Mouse (Mus musculus) neural tube, embryonic 14.5 days (tissue): ENCODE results near the gene Cd274. TPM values are rescaled to one million over a fixed set of nuclear protein-coding genes. Genes with fewer than 3 reads are reported as not detected.

Source experiments
- ATAC-seq: fragments of 200-750 bp; cut with Nextera tagmentation; 2 replicates; pipeline ENCODE4 v1.8.0; 2017; ENCODE audit warnings: low read depth, mild to moderate bottlenecking, moderate TSS enrichment, moderate library complexity
- H3K27ac ChIP-seq: fragments of 300-500 bp; sonication (generic); 2 replicates; pipeline ENCODE4 v1.5.1; 2014; ENCODE audit warnings: low read depth, mild to moderate bottlenecking, control low read depth, low read length, moderate library complexity, mixed read lengths
- H3K27me3 ChIP-seq: fragments of 300-500 bp; sonication (generic); 2 replicates; pipeline ENCODE4 v1.6.1; 2014; ENCODE audit warnings: low read length; ENCODE audit not compliant: control insufficient read depth, insufficient read depth
- H3K36me3 ChIP-seq: fragments of 300-500 bp; sonication (generic); 2 replicates; pipeline ENCODE4 v1.6.1; 2014; ENCODE audit warnings: low read length, mixed read lengths; ENCODE audit not compliant: control insufficient read depth, insufficient read depth
- H3K4me1 ChIP-seq: fragments of 300-500 bp; sonication (generic); 2 replicates; pipeline ENCODE4 v1.6.1; 2014; ENCODE audit warnings: low read length; ENCODE audit not compliant: control insufficient read depth, insufficient read depth
- H3K4me2 ChIP-seq: fragments of 300-500 bp; sonication (generic); 2 replicates; pipeline ENCODE4 v1.6.1; 2014; ENCODE audit warnings: mild to moderate bottlenecking, low read depth, low read length, control low read depth
- H3K4me3 ChIP-seq: fragments of 300-500 bp; sonication (generic); 2 replicates; pipeline ENCODE4 v1.5.1; 2014; ENCODE audit warnings: low read depth, low read length, control low read depth, mixed read lengths
- H3K9ac ChIP-seq: fragments of 300-500 bp; sonication (generic); replicated peaks from 2 replicates; pipeline ENCODE4 v1.6.1; 2014; ENCODE audit warnings: low read depth, mild to moderate bottlenecking, control low read depth, low read length, mixed read lengths
- H3K9me3 ChIP-seq: fragments of 300-500 bp; sonication (generic); 2 replicates; pipeline ENCODE4 v1.6.1; 2016; ENCODE audit warnings: low read length; ENCODE audit not compliant: control insufficient read depth
- WGBS: fragments of 180-500 bp; shearing (Covaris S2); extraction: QIAGEN DNeasy Blood & Tissue Kit; methylation state at CpG from one replicate; pipeline ENCODE4 v1.1.7; 2014; 5-methylcytosine and 5-hydroxymethylcytosine counted together
- polyA plus RNA-seq: library from polyadenylated mRNA; unstranded; fragments of >200 nt; fragmentation: Nextera tagmentation; extraction: Ambion mirVana; gene quantifications from 2 replicates; pipeline ENCODE4 v1.2.1, GENCODE M21; 2014

Cd274 gene
- polyA plus RNA-seq, 1 experiment from 2014 or later: 0.95 TPM

- Histone ChIP-seq H3K4me3 (no peak overlapping the region), H3K27ac (no peak overlapping the region), H3K4me2 (no peak overlapping the region), H3K9ac (no peak overlapping the region), H3K4me1 (no peaks in the 10 kb centered on the region), H3K36me3 (no peaks in the 10 kb centered on the region), H3K27me3 (no peaks in the 10 kb centered on the region), H3K9me3 (no peaks in the 10 kb centered on the region)
- 76% methylated on average over 4 of the region's 4 CpGs for WGBS
- no peak for ATAC-seq
These were observed 26.2 kb upstream of the Cd274 start for GRCm38 (mm10) chr19:29341029-29341428.

- Histone ChIP-seq H3K9me3 (no peaks in the 10 kb centered on the region), H3K4me3 (no peak overlapping the region), H3K36me3 (no peaks in the 10 kb centered on the region), H3K27me3 (no peaks in the 10 kb centered on the region), H3K27ac (no peak overlapping the region), H3K4me1 (no peaks in the 10 kb centered on the region), H3K9ac (no peak overlapping the region), H3K4me2 (no peak overlapping the region)
- ATAC-seq: no peak
- WGBS: 90% methylated on average over 6 of the region's 6 CpGs
These were observed 25.0 kb upstream of the Cd274 start for GRCm38 (mm10) chr19:29342281-29342680.

- no peak for ATAC-seq
- no peaks in the 10 kb centered on the region for H3K4me1 ChIP-seq
- no peaks in the 10 kb centered on the region for H3K9me3 ChIP-seq
- no peak overlapping the region for H3K27ac ChIP-seq
- no peaks in the 10 kb centered on the region for H3K36me3 ChIP-seq
- no peak overlapping the region for H3K9ac ChIP-seq
- no peak overlapping the region for H3K4me3 ChIP-seq
- H3K27me3 ChIP-seq: no peaks in the 10 kb centered on the region
- H3K4me2 ChIP-seq: no peak overlapping the region
These were observed 22.4 kb upstream of the Cd274 start for GRCm38 (mm10) chr19:29344868-29345267.

GRCm38 (mm10) chr19:29345636-29346035 is 21.6 kb upstream of the Cd274 start:
- 81% methylated on average over 6 of the region's 6 CpGs for WGBS
- no peak overlapping the region for H3K27ac ChIP-seq

DNA sequence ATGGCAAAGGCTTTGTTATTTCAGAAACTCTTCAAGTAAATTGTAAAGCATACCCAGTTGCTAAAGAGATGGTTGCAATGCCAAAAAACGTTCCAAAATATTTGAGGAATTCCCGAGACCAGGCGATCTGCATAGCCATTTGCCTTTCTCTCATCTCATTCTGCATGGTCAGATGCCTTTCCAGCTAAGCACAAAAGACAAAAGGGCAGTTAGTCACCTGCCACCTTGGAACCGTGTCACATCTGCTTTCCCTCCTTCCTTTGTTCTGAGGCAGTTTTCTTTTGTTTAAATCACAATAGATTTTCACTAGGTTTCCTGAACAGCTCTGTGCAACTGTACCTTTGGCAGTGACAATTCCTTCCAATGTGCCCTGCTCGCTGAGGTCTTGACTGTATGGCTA is 16.3 kb upstream of the Cd274 start:
- no peak for ATAC-seq
- no peaks in the 10 kb centered on the region for H3K36me3 ChIP-seq
- no peaks in the 10 kb centered on the region for H3K4me1 ChIP-seq
- no peak overlapping the region for H3K4me2 ChIP-seq
- 13% methylated on average over 5 of the region's 5 CpGs for WGBS
- H3K27me3 ChIP-seq: no peaks in the 10 kb centered on the region
- no peak overlapping the region for H3K4me3 ChIP-seq
- H3K27ac ChIP-seq: no peak overlapping the region
- no peak overlapping the region for H3K9ac ChIP-seq
- H3K9me3 ChIP-seq: no peaks in the 10 kb centered on the region

More at GRCm38 (mm10) chr19:29345636-29346035, 21.6 kb upstream of the Cd274 start:
- no peak for ATAC-seq
- Histone ChIP-seq H3K36me3 (no peaks in the 10 kb centered on the region), H3K9me3 (no peaks in the 10 kb centered on the region), H3K4me2 (no peak overlapping the region), H3K9ac (no peak overlapping the region), H3K27me3 (no peaks in the 10 kb centered on the region), H3K4me3 (no peak overlapping the region), H3K4me1 (no peaks in the 10 kb centered on the region)

DNA sequence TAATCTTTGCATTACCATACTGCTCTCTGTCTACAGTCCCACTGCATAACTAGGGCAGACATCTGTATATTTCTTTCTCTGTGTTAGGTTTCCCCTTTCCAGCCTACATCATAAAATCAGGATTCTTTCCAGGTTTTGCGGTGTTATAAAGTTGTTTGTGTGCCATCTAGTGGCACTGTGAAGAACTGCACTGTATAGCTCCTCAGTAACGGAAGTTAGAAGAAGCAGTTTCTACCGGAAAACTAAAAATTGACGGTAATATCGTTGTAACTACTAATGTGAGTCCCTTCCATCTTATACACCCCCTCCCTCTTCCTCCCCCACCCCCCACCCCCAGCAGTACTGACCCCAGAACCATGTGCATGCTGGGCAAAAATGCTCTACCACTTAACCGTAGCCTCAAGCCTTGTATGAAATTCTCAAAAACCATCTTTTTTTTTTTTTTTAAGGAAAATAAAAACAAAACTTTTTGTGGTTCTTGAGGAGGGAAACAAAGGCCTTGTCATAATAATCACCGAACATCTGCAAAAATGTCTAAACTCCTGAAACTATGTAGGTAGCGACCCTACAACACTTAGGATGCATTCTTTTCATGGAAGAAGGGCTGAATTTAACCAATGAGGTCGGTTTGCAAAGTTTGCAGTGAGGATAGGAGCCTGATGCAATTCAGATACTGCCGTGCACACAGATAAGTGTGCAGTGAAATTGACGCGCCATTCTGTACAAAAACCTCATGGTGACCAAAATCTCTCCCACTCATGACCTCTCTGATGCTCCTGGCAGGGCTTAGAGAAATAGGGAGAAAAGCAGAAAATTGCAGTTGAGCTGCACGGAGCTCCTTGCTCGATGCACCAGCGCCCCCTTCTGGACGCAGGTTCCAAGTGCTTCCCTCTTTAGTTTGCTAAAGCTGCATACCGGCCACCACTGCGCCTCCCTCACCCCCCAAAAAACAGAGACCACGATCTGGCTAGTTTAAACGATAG is 12.1 kb upstream of the Cd274 start:
- no peaks in the 10 kb centered on the region for H3K9me3 ChIP-seq
- H3K9ac ChIP-seq: no peak overlapping the region

DNA sequence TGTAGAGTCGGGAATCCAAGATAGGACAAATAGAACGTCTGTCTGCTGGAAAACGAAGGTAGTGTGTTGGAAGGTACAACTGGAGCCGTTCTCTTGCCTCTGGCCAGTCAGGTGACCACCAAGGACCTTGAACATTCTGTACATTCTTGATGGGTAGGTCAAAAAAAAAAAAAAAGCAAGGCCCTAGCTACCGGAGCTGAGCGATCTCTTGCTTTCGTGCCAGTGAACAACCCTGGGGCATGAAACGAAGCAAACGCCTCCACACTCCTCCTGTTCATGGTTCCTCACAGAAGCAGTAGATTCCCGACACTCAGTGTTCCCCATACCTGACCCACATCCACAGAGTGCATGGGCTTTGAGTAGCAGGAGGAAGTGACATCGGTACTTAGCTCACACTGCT is 11.0 kb upstream of the Cd274 start:
- H3K4me3 ChIP-seq: no peak overlapping the region
- H3K9ac ChIP-seq: no peak overlapping the region
- no peaks in the 10 kb centered on the region for H3K9me3 ChIP-seq
- H3K4me1 ChIP-seq: no peaks in the 10 kb centered on the region
- no peak for ATAC-seq
- peaks cover 5% of the 10 kb centered on the region; the same call in 1 of the 2 replicates for H3K36me3 ChIP-seq
- no peak overlapping the region for H3K4me2 ChIP-seq
- WGBS: 92% methylated on average over 11 of the region's 11 CpGs
- H3K27ac ChIP-seq: no peak overlapping the region
- no peaks in the 10 kb centered on the region for H3K27me3 ChIP-seq

More for the DNA sequence above, 12.1 kb upstream of the Cd274 start:
- Histone ChIP-seq H3K27ac (no peak overlapping the region), H3K4me3 (peak overlapping the region; percentile 1; the same call in 1 of the 2 replicates), H3K4me2 (peak overlapping the region; percentile 47), H3K27me3 (no peaks in the 10 kb centered on the region), H3K4me1 (no peaks in the 10 kb centered on the region), H3K36me3 (peaks cover 5% of the 10 kb centered on the region; the same call in 1 of the 2 replicates)
- 4% methylated on average over 20 of the region's 20 CpGs for WGBS
- peak; percentile 60 for ATAC-seq

DNA sequence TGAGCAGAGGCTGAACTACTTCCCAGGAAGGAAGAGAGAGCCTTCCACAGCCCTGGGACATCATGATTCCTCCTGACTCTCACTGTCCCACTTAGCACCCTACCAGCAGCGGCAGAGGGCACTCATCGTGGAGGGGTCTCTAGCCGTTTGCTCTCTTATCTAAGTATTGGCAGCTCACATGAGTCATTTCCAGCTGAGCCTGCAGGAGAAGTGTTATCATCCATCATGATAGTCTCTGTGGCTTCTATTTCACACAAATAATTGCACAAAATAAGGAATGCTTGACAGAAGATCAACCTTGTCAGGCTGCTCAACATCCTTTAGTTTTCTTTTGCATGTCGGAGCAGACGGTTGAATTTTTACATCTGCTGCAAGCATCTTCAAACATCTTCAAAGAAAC is 7.0 kb upstream of the Cd274 start:
- peaks cover 5% of the 10 kb centered on the region; the same call in 1 of the 2 replicates for H3K4me1 ChIP-seq
- 90% methylated on average over 5 of the region's 5 CpGs for WGBS
- H3K27me3 ChIP-seq: no peaks in the 10 kb centered on the region
- no peak for ATAC-seq
- H3K27ac ChIP-seq: no peak overlapping the region
- H3K36me3 ChIP-seq: peaks cover 5% of the 10 kb centered on the region; the same call in 1 of the 2 replicates
- no peaks in the 10 kb centered on the region for H3K9me3 ChIP-seq
- no peak overlapping the region for H3K9ac ChIP-seq
- H3K4me3 ChIP-seq: no peak overlapping the region
- no peak overlapping the region for H3K4me2 ChIP-seq

- no peaks in the 10 kb centered on the region for H3K9me3 ChIP-seq
- H3K4me2 ChIP-seq: peak overlapping the region; percentile 53
- H3K9ac ChIP-seq: peak overlapping the region; percentile 78
- WGBS: 3% methylated on average over 33 of the region's 33 CpGs
- no peaks in the 10 kb centered on the region for H3K27me3 ChIP-seq
- peak; percentile 100 for ATAC-seq
- H3K36me3 ChIP-seq: peaks cover 5% of the 10 kb centered on the region; the same call in 1 of the 2 replicates
- peak overlapping the region; percentile 29; the same call in 1 of the 2 replicates for H3K27ac ChIP-seq
- H3K4me3 ChIP-seq: peak overlapping the region; percentile 69
- H3K4me1 ChIP-seq: peaks cover 5% of the 10 kb centered on the region; the same call in 1 of the 2 replicates
These were observed 5.7 kb upstream of the Cd274 start for GRCm38 (mm10) chr19:29361468-29362130.
